Mouse (Mus musculus): ENCODE data around the gene Cyp4a12a. TPM values are rescaled to one million over a fixed set of nuclear protein-coding genes. Genes with fewer than 3 reads are reported as not detected.
"Not testable (repeated sequence)": the region's sequence is repeated elsewhere in the genome, so short reads cannot be mapped to it uniquely, and the experiment has no call there.

The Cyp4a12a gene
- not detected in 2 replicates for polyA plus RNA-seq (2015; fragmentation: Nextera tagmentation; extraction: Ambion mirVana)

DNA sequence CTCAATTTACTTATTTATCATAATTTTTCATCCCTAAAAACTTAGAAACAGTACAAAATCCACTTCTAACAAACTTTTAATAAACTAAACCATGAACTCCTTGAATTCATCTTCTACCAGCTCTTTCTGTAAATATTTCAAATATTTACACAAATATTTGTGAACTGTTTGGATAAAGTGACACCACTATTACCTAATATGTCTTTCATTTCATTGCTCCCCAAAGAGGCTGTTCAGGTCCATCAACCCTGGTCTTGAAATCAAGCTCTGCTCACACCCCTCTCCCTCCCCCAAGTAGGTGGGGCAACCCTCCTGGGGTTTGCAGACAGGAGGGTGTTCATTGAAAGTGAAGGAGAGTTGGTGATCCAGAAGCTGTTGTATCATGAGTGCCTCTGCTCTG is at the start of gene Cyp4a12a:
TSS of gene Cyp4a12a (plus strand) at position 301 of the 400 bp plus-strand sequence.
- H3K27me3 ChIP-seq (replicated peaks; ENCODE audit: insufficient read depth, low read length); H3K4me1 ChIP-seq (ENCODE audit: insufficient read depth, low read depth, low read length); DNase-seq (ENCODE audit: low spot score); H3K9ac ChIP-seq (replicated peaks; ENCODE audit: low read depth); H3K4me2 ChIP-seq (replicated peaks; ENCODE audit: low read depth, low read length); H3K4me3 ChIP-seq (ENCODE audit: low read depth, low read length); H3K27ac ChIP-seq (ENCODE audit: low read length); ATAC-seq; H3K36me3 ChIP-seq (ENCODE audit: insufficient read depth, low read length); H3K9me3 ChIP-seq (ENCODE audit: low read length): not testable (repeated sequence)

DNA sequence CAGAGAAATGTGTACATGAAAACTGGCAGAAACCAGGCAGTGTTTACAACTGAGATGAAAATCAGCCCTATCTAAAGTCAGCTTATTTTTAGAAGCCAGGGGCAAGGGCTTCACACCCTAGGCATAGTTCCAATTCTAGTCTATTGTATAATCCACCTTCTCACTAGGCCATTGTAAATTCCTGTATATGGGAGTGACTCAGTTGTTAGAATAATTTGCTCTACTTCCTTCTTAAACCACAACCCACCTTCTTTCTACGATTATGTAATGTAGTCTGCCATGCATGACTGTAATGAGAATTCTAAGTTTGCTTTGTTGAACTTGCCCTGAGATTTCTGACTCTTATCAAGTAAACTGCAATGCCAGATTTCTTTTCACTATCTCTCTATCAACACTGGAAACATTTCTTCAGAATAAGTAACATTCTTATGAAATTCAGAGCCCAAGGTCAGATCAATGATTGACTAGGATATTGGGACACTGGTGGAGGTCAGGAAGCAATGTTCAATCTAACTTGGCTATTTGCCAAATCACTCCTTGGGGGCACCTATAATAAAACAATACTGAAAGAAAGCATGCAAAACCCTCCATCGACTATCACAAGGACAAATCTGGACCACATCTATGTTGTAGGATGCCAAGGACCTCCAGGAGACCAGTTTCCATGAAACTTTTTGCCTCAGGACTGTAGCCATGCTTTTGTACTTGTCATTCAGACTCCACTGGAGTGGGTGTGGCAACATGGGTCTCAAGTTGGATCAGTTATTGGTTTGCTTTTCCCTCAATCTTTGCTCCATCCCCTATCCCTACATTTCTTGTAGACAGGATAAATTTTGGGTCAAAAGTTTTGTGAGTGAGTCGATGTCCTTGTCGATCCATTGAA is 33.9 kb upstream of the Cyp4a12a start:
- not testable (repeated sequence) for H3K9ac ChIP-seq (replicated peaks; ENCODE audit: low read depth); H3K9me3 ChIP-seq (ENCODE audit: low read length); H3K4me2 ChIP-seq (replicated peaks; ENCODE audit: low read depth, low read length); DNase-seq (ENCODE audit: low spot score); H3K27me3 ChIP-seq (replicated peaks; ENCODE audit: insufficient read depth, low read length); ATAC-seq; H3K27ac ChIP-seq (ENCODE audit: low read length); H3K4me1 ChIP-seq (ENCODE audit: insufficient read depth, low read depth, low read length); H3K36me3 ChIP-seq (ENCODE audit: insufficient read depth, low read length); H3K4me3 ChIP-seq (ENCODE audit: low read depth, low read length)
- 83% methylated on average over 3 of the region's 4 CpGs for WGBS

DNA sequence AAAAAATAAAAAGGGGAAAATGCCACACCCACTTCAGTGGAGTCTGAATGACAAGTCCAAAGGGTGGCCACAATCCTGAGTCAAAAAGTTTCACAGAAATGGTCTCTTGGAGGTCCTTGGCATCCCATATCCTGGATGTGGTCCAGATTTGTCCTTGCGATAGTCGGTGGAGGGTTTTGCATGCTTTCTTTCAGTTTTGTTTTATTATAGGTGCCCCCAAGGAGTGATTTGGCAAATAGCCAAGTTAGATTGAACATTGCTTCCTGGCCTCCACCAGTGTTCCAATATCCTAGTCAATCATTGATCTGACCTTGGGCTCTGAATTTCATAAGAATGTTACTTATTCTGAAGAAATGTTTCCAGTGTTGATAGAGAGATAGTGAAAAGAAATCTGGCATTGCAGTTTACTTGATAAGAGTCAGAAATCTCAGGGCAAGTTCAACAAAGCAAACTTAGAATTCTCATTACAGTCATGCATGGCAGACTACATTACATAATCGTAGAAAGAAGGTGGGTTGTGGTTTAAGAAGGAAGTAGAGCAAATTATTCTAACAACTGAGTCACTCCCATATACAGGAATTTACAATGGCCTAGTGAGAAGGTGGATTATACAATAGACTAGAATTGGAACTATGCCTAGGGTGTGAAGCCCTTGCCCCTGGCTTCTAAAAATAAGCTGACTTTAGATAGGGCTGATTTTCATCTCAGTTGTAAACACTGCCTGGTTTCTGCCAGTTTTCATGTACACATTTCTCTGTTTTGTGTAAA is 20.4 kb upstream of the Cyp4a12a start:
- 79% methylated on average over 2 of the region's 3 CpGs for whole genome bisulfite sequencing
- not testable (repeated sequence) for H3K4me3 ChIP-seq (ENCODE audit: low read depth, low read length); H3K27me3 ChIP-seq (replicated peaks; ENCODE audit: insufficient read depth, low read length); ATAC-seq; DNase-seq (ENCODE audit: low spot score); H3K36me3 ChIP-seq (ENCODE audit: insufficient read depth, low read length); H3K9ac ChIP-seq (replicated peaks; ENCODE audit: low read depth); H3K27ac ChIP-seq (ENCODE audit: low read length); H3K4me1 ChIP-seq (ENCODE audit: insufficient read depth, low read depth, low read length); H3K4me2 ChIP-seq (replicated peaks; ENCODE audit: low read depth, low read length); H3K9me3 ChIP-seq (ENCODE audit: low read length)

DNA sequence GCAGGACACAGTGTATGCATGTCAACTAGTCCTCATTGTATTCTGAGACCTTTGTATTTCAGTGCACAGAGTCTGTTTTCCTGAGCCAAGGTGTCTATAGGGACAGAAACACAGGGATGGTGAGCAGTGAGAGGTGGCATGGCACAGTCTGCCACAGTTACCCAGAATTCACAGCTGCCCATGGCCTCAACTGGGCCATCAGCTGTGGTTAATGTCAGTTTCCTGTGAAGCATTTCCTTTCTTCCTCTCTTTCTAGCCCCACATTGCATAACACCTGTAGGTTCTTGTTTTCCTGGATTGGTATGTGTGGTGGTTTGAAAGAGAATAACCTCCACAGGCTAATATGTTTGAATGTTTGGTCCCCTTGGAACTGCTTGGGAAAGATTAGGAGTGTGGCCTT is 18.5 kb upstream of the Cyp4a12a start:
- Histone ChIP-seq H3K9ac (replicated peaks; ENCODE audit: low read depth) (no peak overlapping the region), H3K4me1 (ENCODE audit: insufficient read depth, low read depth, low read length) (no peaks in the 10 kb centered on the region), H3K27ac (ENCODE audit: low read length) (no peak overlapping the region), H3K36me3 (ENCODE audit: insufficient read depth, low read length) (no peaks in the 10 kb centered on the region), H3K27me3 (replicated peaks; ENCODE audit: insufficient read depth, low read length) (no peaks in the 10 kb centered on the region), H3K9me3 (ENCODE audit: low read length) (no peaks in the 10 kb centered on the region), H3K4me3 (ENCODE audit: low read depth, low read length) (no peak overlapping the region), H3K4me2 (replicated peaks; ENCODE audit: low read depth, low read length) (no peak overlapping the region)
- ATAC-seq: no peak
- no peak for DNase-seq (ENCODE audit: low spot score)
- TF ChIP-seq EP300 (IDR thresholded peaks at IDR 0.05): no peak
- TF ChIP-seq CTCF (IDR thresholded peaks at IDR 0.05): no peak

DNA sequence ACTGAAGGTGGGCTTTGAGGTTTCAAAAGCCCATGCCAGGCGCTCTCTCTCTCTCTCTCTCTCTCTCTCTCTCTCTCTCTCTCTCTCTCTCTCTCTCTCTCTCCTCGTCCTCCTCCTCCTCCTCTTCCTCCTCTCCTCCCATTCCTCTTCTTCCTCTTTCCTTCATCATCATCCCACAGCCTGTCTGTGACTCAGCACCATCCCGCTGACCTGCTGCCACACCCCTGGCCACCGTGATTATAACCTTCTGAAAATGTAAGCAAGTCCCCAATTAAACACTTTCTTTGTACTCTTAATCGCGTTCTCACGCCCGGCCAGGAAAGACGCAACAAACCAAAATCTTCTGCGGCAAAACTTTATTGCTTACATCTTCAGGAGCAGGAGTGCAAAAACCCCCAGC is 18.1 kb upstream of the Cyp4a12a start:
- H3K9me3 ChIP-seq (ENCODE audit: low read length); H3K4me1 ChIP-seq (ENCODE audit: insufficient read depth, low read depth, low read length); ATAC-seq; DNase-seq (ENCODE audit: low spot score); H3K27ac ChIP-seq (ENCODE audit: low read length); H3K27me3 ChIP-seq (replicated peaks; ENCODE audit: insufficient read depth, low read length); H3K36me3 ChIP-seq (ENCODE audit: insufficient read depth, low read length); H3K9ac ChIP-seq (replicated peaks; ENCODE audit: low read depth): not testable (repeated sequence)
- 8% methylated on average over 10 of the region's 10 CpGs for WGBS
- Histone ChIP-seq H3K4me3 (ENCODE audit: low read depth, low read length) (0 out of 2 replicates have a peak overlapping the region, but pooled peaks have one; percentile 3), H3K4me2 (replicated peaks; ENCODE audit: low read depth, low read length) (peak overlapping the region; percentile 36)

DNA sequence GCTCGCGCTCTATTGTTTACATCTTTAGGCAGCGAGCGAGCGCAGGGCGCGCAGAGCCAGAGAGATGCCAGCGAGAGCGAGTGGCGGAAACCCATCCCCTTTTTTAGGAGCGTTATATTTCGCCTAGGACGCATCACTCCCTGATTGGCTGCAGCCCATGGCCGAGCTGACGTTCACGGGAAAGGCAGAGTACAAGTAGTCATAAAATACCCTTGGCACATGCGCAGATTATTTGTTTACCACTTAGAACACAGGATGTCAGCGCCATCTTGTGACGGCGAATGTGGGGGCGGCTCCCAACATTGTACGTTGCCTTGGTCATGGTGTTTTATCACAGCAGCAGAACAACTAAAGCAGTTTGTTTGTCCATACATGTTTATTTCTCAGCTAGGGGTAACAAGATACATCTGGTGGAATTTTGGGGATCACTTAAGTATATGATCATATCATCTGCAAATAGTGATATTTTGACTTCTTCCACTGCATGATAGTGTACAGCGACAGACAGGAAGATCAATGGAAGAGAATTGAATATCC is 17.5 kb upstream of the Cyp4a12a start:
- Histone ChIP-seq H3K4me3 (ENCODE audit: low read depth, low read length) (0 out of 2 replicates have a peak overlapping the region, but pooled peaks have one; percentile 3), H3K4me2 (replicated peaks; ENCODE audit: low read depth, low read length) (peak overlapping the region; percentile 36)
- not testable (repeated sequence) for H3K27me3 ChIP-seq (replicated peaks; ENCODE audit: insufficient read depth, low read length); H3K9ac ChIP-seq (replicated peaks; ENCODE audit: low read depth); H3K27ac ChIP-seq (ENCODE audit: low read length); H3K9me3 ChIP-seq (ENCODE audit: low read length); H3K36me3 ChIP-seq (ENCODE audit: insufficient read depth, low read length); ATAC-seq; H3K4me1 ChIP-seq (ENCODE audit: insufficient read depth, low read depth, low read length)
- DNase-seq (ENCODE audit: low spot score): peak; percentile 6
- 27% methylated on average over 16 of the region's 23 CpGs for WGBS

DNA sequence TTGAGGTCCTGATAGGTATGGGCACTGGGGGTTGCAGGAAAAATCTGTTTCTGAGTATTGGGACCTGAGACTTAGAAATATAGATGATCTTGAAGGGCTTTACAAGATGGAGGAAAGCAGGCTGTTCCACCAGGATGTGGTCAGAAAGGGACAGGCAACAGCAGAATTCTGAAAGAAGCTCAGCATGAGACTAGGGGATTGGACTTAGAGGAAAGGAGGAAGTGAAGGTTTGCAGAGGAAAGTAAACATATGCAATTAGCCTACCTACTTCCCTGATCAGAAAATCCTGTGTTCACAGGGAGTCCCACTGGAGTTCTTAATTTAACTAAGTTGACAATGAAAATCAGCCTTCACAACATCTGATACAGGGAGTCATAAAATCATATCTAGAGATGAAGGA is 26.9 kb downstream of the Cyp4a12a start:
- H3K4me1 ChIP-seq (ENCODE audit: insufficient read depth, low read depth, low read length); ATAC-seq; H3K36me3 ChIP-seq (ENCODE audit: insufficient read depth, low read length); H3K4me3 ChIP-seq (ENCODE audit: low read depth, low read length); DNase-seq (ENCODE audit: low spot score); H3K27me3 ChIP-seq (replicated peaks; ENCODE audit: insufficient read depth, low read length); H3K9me3 ChIP-seq (ENCODE audit: low read length); H3K4me2 ChIP-seq (replicated peaks; ENCODE audit: low read depth, low read length); H3K9ac ChIP-seq (replicated peaks; ENCODE audit: low read depth); H3K27ac ChIP-seq (ENCODE audit: low read length): not testable (repeated sequence)

DNA sequence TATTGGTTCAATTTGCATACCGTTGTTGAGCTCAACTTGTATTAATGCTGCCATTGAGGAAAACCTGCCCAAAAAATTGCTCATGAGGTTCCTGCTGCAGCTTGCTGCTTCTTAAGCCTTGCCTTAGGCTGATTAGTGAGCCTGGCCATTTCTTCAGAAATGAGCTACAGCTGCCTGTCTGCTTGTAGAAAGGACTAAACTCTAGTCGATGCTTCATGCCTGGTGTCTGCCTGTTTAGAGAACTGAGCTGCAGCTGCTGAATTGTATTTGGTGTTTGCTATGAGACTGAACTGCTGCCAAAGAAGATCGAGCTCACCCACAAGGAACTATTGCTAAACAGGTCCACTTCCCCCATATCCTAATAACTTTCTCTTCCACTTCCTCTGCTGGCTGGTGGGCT is 66.8 kb downstream of the Cyp4a12a start:
- not testable (repeated sequence) for H3K9me3 ChIP-seq (ENCODE audit: low read length); H3K27me3 ChIP-seq (replicated peaks; ENCODE audit: insufficient read depth, low read length); H3K27ac ChIP-seq (ENCODE audit: low read length); H3K4me3 ChIP-seq (ENCODE audit: low read depth, low read length); H3K9ac ChIP-seq (replicated peaks; ENCODE audit: low read depth); H3K4me1 ChIP-seq (ENCODE audit: insufficient read depth, low read depth, low read length); H3K4me2 ChIP-seq (replicated peaks; ENCODE audit: low read depth, low read length); ATAC-seq; H3K36me3 ChIP-seq (ENCODE audit: insufficient read depth, low read length); DNase-seq (ENCODE audit: low spot score)
- WGBS: 68% methylated on average over 3 of the region's 3 CpGs

DNA sequence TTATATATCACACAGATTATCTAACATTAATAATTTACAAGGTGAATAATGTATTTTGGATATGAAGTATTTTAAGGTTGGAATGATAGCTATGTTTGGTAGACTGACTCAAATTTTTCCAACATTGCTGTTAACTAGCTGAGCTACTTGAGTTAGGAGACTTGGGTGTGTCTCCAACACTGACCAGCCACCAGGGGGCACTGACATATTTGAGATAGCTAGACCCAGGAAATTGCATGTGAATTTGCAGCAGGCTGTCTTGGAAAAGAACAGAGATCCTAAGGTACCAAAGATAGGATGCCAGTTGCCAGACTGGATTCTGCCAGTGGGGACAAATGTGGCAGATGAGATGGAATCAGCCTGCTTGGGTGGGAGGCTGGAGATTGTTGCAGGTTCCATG is 69.2 kb downstream of the Cyp4a12a start:
- H3K4me1 ChIP-seq (ENCODE audit: insufficient read depth, low read depth, low read length); H3K4me2 ChIP-seq (replicated peaks; ENCODE audit: low read depth, low read length); H3K9me3 ChIP-seq (ENCODE audit: low read length); H3K36me3 ChIP-seq (ENCODE audit: insufficient read depth, low read length); ATAC-seq; DNase-seq (ENCODE audit: low spot score); H3K27ac ChIP-seq (ENCODE audit: low read length); H3K9ac ChIP-seq (replicated peaks; ENCODE audit: low read depth); H3K4me3 ChIP-seq (ENCODE audit: low read depth, low read length); H3K27me3 ChIP-seq (replicated peaks; ENCODE audit: insufficient read depth, low read length): not testable (repeated sequence)
